Mouse (Mus musculus) kidney, embryonic 16.5 days (tissue): ENCODE measurements around the gene Spdl1. TPM values are rescaled to one million over a fixed set of nuclear protein-coding genes. Genes with fewer than 3 reads are reported as not detected.
"Not testable (repeated sequence)": the region's sequence is repeated elsewhere in the genome, so short reads cannot be mapped to it uniquely, and the experiment has no call there.

Experiments used
- ATAC-seq: fragments of 200-750 bp; cut with Nextera tagmentation; 2 replicates; pipeline ENCODE4 v1.8.0; 2017; ENCODE audit warnings: moderate TSS enrichment; ENCODE audit not compliant: low FRiP score, low TSS enrichment
- H3K27ac ChIP-seq: fragments of 300-500 bp; sonication (generic); 2 replicates; pipeline ENCODE4 v1.5.1; 2014; ENCODE audit warnings: low read length
- H3K27me3 ChIP-seq: fragments of 300-500 bp; sonication (generic); 2 replicates; pipeline ENCODE4 v1.6.1; 2014; ENCODE audit warnings: low read length, control low read depth, mixed read lengths; ENCODE audit not compliant: insufficient read depth
- H3K36me3 ChIP-seq: fragments of 300-500 bp; sonication (generic); 2 replicates; pipeline ENCODE4 v1.6.1; 2014; ENCODE audit warnings: low read length, control low read depth, mixed read lengths; ENCODE audit not compliant: insufficient read depth
- H3K4me1 ChIP-seq: fragments of 300-500 bp; sonication (generic); 2 replicates; pipeline ENCODE4 v1.6.1; 2014; ENCODE audit warnings: low read length, control low read depth, mixed read lengths; ENCODE audit not compliant: insufficient read depth
- H3K4me2 ChIP-seq: fragments of 300-500 bp; sonication (generic); replicated peaks from 2 replicates; pipeline ENCODE4 v1.6.1; 2014; ENCODE audit warnings: low read depth, low read length
- H3K4me3 ChIP-seq: fragments of 300-500 bp; sonication (generic); 2 replicates; pipeline ENCODE4 v1.5.1; 2014; ENCODE audit warnings: mild to moderate bottlenecking, low read length
- H3K9ac ChIP-seq: fragments of 300-500 bp; sonication (generic); replicated peaks from 2 replicates; pipeline ENCODE4 v1.6.1; 2014; ENCODE audit warnings: low read length
- H3K9me3 ChIP-seq: fragments of 300-500 bp; sonication (generic); 2 replicates; pipeline ENCODE4 v1.6.1; 2016; ENCODE audit warnings: low read length, control low read depth
- WGBS: fragments of 180-500 bp; shearing (Covaris S2); extraction: QIAGEN DNeasy Blood & Tissue Kit; methylation state at CpG from one replicate; pipeline ENCODE4 v1.1.7; 2014; 5-methylcytosine and 5-hydroxymethylcytosine counted together
- polyA plus RNA-seq: library from polyadenylated mRNA; unstranded; fragments of >200 nt; fragmentation: Nextera tagmentation; extraction: Ambion mirVana; gene quantifications from 2 replicates; pipeline ENCODE4 v1.2.1, GENCODE M21; 2015

Spdl1 gene
- polyA plus RNA-seq, 1 experiment from 2014 or later = 22.7 TPM

- WGBS = 97% methylated on average over 4 of the region's 4 CpGs
- Histone ChIP-seq H3K9ac (no peak overlapping the region), H3K4me2 (no peak overlapping the region), H3K4me3 (no peak overlapping the region), H3K9me3 (no peaks in the 10 kb centered on the region), H3K27me3 (no peaks in the 10 kb centered on the region), H3K36me3 (peaks cover 47% of the 10 kb centered on the region), H3K4me1 (no peaks in the 10 kb centered on the region), H3K27ac (no peak overlapping the region)
- ATAC-seq = no peak
These were observed 8.7 kb downstream of the Spdl1 start for GRCm38 (mm10) chr11:34824791-34825190.

GRCm38 (mm10) chr11:34814767-34815166 is 18.7 kb downstream of the Spdl1 start:
- Histone ChIP-seq H3K9me3 (no peaks in the 10 kb centered on the region), H3K4me1 (no peaks in the 10 kb centered on the region), H3K4me2 (no peak overlapping the region), H3K27me3 (no peaks in the 10 kb centered on the region), H3K27ac (no peak overlapping the region), H3K9ac (no peak overlapping the region), H3K36me3 (peaks cover 48% of the 10 kb centered on the region), H3K4me3 (no peak overlapping the region)
- WGBS = 13% methylated on average over 2 of the region's 2 CpGs
- no peak for ATAC-seq

GRCm38 (mm10) chr11:34814319-34814718 is 19.1 kb downstream of the Spdl1 start:
- H3K27ac ChIP-seq = no peak overlapping the region
- H3K36me3 ChIP-seq = peaks cover 48% of the 10 kb centered on the region
- H3K9me3 ChIP-seq = no peaks in the 10 kb centered on the region
- no peaks in the 10 kb centered on the region for H3K4me1 ChIP-seq
- ATAC-seq = no peak
- no peak overlapping the region for H3K4me3 ChIP-seq
- no peaks in the 10 kb centered on the region for H3K27me3 ChIP-seq
- no peak overlapping the region for H3K9ac ChIP-seq
- WGBS = 87% methylated on average over 6 of the region's 6 CpGs
- no peak overlapping the region for H3K4me2 ChIP-seq

- H3K9ac ChIP-seq, H3K27me3 ChIP-seq, H3K36me3 ChIP-seq, H3K4me1 ChIP-seq, H3K27ac ChIP-seq, H3K9me3 ChIP-seq, H3K4me2 ChIP-seq, ATAC-seq, H3K4me3 ChIP-seq: not testable (repeated sequence)
- 85% methylated on average over 4 of the region's 4 CpGs for WGBS
These were observed 28.4 kb downstream of the Spdl1 start for GRCm38 (mm10) chr11:34805026-34805425.

GRCm38 (mm10) chr11:34798066-34798465 is 35.4 kb downstream of the Spdl1 start:
- not testable (repeated sequence) for H3K4me3 ChIP-seq, H3K9ac ChIP-seq, H3K4me2 ChIP-seq, H3K4me1 ChIP-seq, H3K27ac ChIP-seq, ATAC-seq, H3K9me3 ChIP-seq, H3K27me3 ChIP-seq, H3K36me3 ChIP-seq
- WGBS = 60% methylated on average over 8 of the region's 8 CpGs

GRCm38 (mm10) chr11:34796097-34796496 is 37.3 kb downstream of the Spdl1 start:
- H3K9me3 ChIP-seq = no peaks in the 10 kb centered on the region
- H3K27ac ChIP-seq = no peak overlapping the region
- H3K36me3 ChIP-seq = no peaks in the 10 kb centered on the region
- no peak overlapping the region for H3K4me2 ChIP-seq
- ATAC-seq = no peak
- H3K4me1 ChIP-seq = no peaks in the 10 kb centered on the region
- no peaks in the 10 kb centered on the region for H3K27me3 ChIP-seq
- no peak overlapping the region for H3K9ac ChIP-seq
- H3K4me3 ChIP-seq = no peak overlapping the region
- WGBS = 22% methylated on average over 4 of the region's 4 CpGs

- Histone ChIP-seq H3K27me3 (no peaks in the 10 kb centered on the region), H3K4me3 (no peak overlapping the region), H3K9ac (no peak overlapping the region), H3K4me2 (no peak overlapping the region), H3K4me1 (no peaks in the 10 kb centered on the region), H3K27ac (no peak overlapping the region), H3K36me3 (no peaks in the 10 kb centered on the region), H3K9me3 (no peaks in the 10 kb centered on the region)
- ATAC-seq = no peak
- WGBS = 63% methylated on average over 8 of the region's 8 CpGs
These were observed 41.6 kb downstream of the Spdl1 start for GRCm38 (mm10) chr11:34791872-34792271.

GRCm38 (mm10) chr11:34784864-34785263 is 48.6 kb downstream of the Spdl1 start:
- Histone ChIP-seq H3K4me3 (no peak overlapping the region), H3K36me3 (no peaks in the 10 kb centered on the region), H3K27me3 (no peaks in the 10 kb centered on the region), H3K9me3 (no peaks in the 10 kb centered on the region), H3K27ac (no peak overlapping the region), H3K4me2 (no peak overlapping the region), H3K9ac (no peak overlapping the region), H3K4me1 (no peaks in the 10 kb centered on the region)
- ATAC-seq = no peak

GRCm38 (mm10) chr11:34783587-34784043 is 49.8 kb downstream of the Spdl1 start, which contains the start of gene Dock2:
Dock2 (minus strand) TSS chr11:34783892.
- ATAC-seq = no peak
- Histone ChIP-seq H3K4me1 (no peaks in the 10 kb centered on the region), H3K27me3 (no peaks in the 10 kb centered on the region), H3K4me3 (no peak within 1 kb of the TSS), H3K4me2 (no peak within 1 kb of the TSS), H3K9me3 (no peaks in the 10 kb centered on the region), H3K9ac (no peak within 1 kb of the TSS), H3K27ac (no peak within 1 kb of the TSS), H3K36me3 (no peaks in the 10 kb centered on the region)
- WGBS = 77% methylated on average over 12 of the region's 12 CpGs

- no peak for ATAC-seq
- 72% methylated on average over 8 of the region's 8 CpGs for WGBS
These were observed 50.7 kb downstream of the Spdl1 start for GRCm38 (mm10) chr11:34782516-34783430.

More at GRCm38 (mm10) chr11:34782516-34783430, 50.7 kb downstream of the Spdl1 start:
- Histone ChIP-seq H3K27me3 (no peaks in the 10 kb centered on the region), H3K9ac (no peak overlapping the region), H3K4me2 (no peak overlapping the region), H3K4me3 (no peak overlapping the region), H3K4me1 (no peaks in the 10 kb centered on the region), H3K27ac (no peak overlapping the region), H3K36me3 (no peaks in the 10 kb centered on the region), H3K9me3 (no peaks in the 10 kb centered on the region)
